11 mouse cellular contexts compared by ENCODE assay signal in genomic region chr7:130678414-130678813, GRCm38 (mm10).
DNase-seq lines count a peak whose midpoint lies in the region; ATAC-seq and TF ChIP-seq lines count a peak whose summit lies in the region.
"Had no signal": no experiment of that assay in that cellular context is flagged by ENCODE, and none has a peak within 500 bp of the region (broad histone marks: within the 10 kb centered on the region; RNA-seq: fewer than 3 reads in every experiment).

No protein-coding gene starts in this region.

- H3K36me3 ChIP-seq in neural tube, embryonic 12.5 days, result no peaks in the 10 kb centered on the region
- H3K36me3 ChIP-seq in neural tube, embryonic 15.5 days, result no peaks in the 10 kb centered on the region
- peaks cover 26% of the 10 kb centered on the region for H3K36me3 ChIP-seq in limb, embryonic 10.5 days
- no peaks in the 10 kb centered on the region for H3K36me3 ChIP-seq in kidney, adult 2 months (ENCODE audit: control insufficient read depth, insufficient read depth, low read length)
- H3K36me3 ChIP-seq: liver, embryonic 15.5 days had no signal

- H3K4me3 ChIP-seq in neural tube, embryonic 12.5 days, result no peak overlapping the region
- H3K4me3 ChIP-seq in neural tube, embryonic 15.5 days (replicated peaks), result no peak overlapping the region
- no peak overlapping the region for H3K4me3 ChIP-seq in limb, embryonic 10.5 days
- H3K4me3 ChIP-seq in kidney, adult 2 months (ENCODE audit: insufficient read depth, low read depth, low read length), result no peak overlapping the region
- H3K4me3 ChIP-seq: liver, embryonic 15.5 days had no signal

- DNase-seq in heart, adult 8-10 months (ENCODE audit: low spot score), result peak; percentile 78
- DNase-seq in limb, embryonic 10.5 days (ENCODE audit: low spot score), result no peak
- no peak for DNase-seq in kidney, adult 2 months
- DNase-seq in spleen, postnatal 36 days (ENCODE audit: low spot score in 2 of 2), result no peak
- DNase-seq in adrenal gland, postnatal 25 days, result no peak
- DNase-seq: cerebellum, adult 18-20 months; right cerebral cortex, postnatal 25 days had no signal

- ATAC-seq in neural tube, embryonic 12.5 days (ENCODE audit: low FRiP score, low read depth), result no peak
- no peak for ATAC-seq in neural tube, embryonic 15.5 days (ENCODE audit: low FRiP score)
- ATAC-seq: intestine, embryonic 16.5 days had no signal

- peak overlapping the region; percentile 69; the same call in 1 of the 2 replicates for H3K27ac ChIP-seq in neural tube, embryonic 12.5 days
- H3K27ac ChIP-seq in neural tube, embryonic 15.5 days (replicated peaks), result no peak overlapping the region
- H3K27ac ChIP-seq in limb, embryonic 10.5 days, result peak overlapping the region; percentile 66; the same call in 1 of the 2 replicates
- no peak overlapping the region for H3K27ac ChIP-seq in kidney, adult 2 months (ENCODE audit: insufficient read depth, low read depth, low read length)
- H3K27ac ChIP-seq: liver, embryonic 15.5 days had no signal

- H3K9me3 ChIP-seq in neural tube, embryonic 12.5 days, result no peaks in the 10 kb centered on the region
- H3K9me3 ChIP-seq in neural tube, embryonic 15.5 days (replicated peaks), result no peaks in the 10 kb centered on the region
- no peaks in the 10 kb centered on the region for H3K9me3 ChIP-seq in limb, embryonic 10.5 days (replicated peaks)
- H3K9me3 ChIP-seq: liver, embryonic 15.5 days had no signal

- no peak overlapping the region for H3K4me2 ChIP-seq in neural tube, embryonic 12.5 days (replicated peaks)
- no peak overlapping the region for H3K4me2 ChIP-seq in neural tube, embryonic 15.5 days
- H3K4me2 ChIP-seq: liver, embryonic 15.5 days had no signal

- 84% methylated on average over 6 of the region's 6 CpGs for WGBS in neural tube, embryonic 12.5 days
- 69% methylated on average over 6 of the region's 6 CpGs for WGBS in neural tube, embryonic 15.5 days
- WGBS in limb, embryonic 10.5 days, result 92% methylated on average over 6 of the region's 6 CpGs
- WGBS in kidney, adult 2 months, result 83% methylated on average over 6 of the region's 6 CpGs

- TF ChIP-seq CTCF in kidney, adult 2 months (conservative IDR thresholded peaks at IDR 0.05; ENCODE audit: insufficient read depth, insufficient read length, low read depth, low read length), result no peak

- H3K27me3 ChIP-seq in neural tube, embryonic 12.5 days (replicated peaks), result no peaks in the 10 kb centered on the region
- H3K27me3 ChIP-seq in neural tube, embryonic 15.5 days (replicated peaks), result no peaks in the 10 kb centered on the region
- no peaks in the 10 kb centered on the region for H3K27me3 ChIP-seq in limb, embryonic 10.5 days (ENCODE audit: low read depth, poor library complexity, severe bottlenecking)
- H3K27me3 ChIP-seq in kidney, adult 2 months (replicated peaks; ENCODE audit: control insufficient read depth, insufficient read depth, low read length), result no peaks in the 10 kb centered on the region
- H3K27me3 ChIP-seq: liver, embryonic 15.5 days had no signal

- TF ChIP-seq POLR2A in kidney, adult 2 months (IDR thresholded peaks at IDR 0.05; ENCODE audit: low read depth, low read length), result no peak

- H3K9ac ChIP-seq in neural tube, embryonic 12.5 days, result no peak overlapping the region
- no peak overlapping the region for H3K9ac ChIP-seq in neural tube, embryonic 15.5 days (replicated peaks)
- H3K9ac ChIP-seq: liver, embryonic 15.5 days had no signal

- peaks cover 23% of the 10 kb centered on the region for H3K4me1 ChIP-seq in neural tube, embryonic 12.5 days
- H3K4me1 ChIP-seq in neural tube, embryonic 15.5 days, result peaks cover 25% of the 10 kb centered on the region
- peaks cover 18% of the 10 kb centered on the region for H3K4me1 ChIP-seq in limb, embryonic 10.5 days
- peaks cover 3% of the 10 kb centered on the region; the same call in 1 of the 2 replicates for H3K4me1 ChIP-seq in kidney, adult 2 months (ENCODE audit: control insufficient read depth, insufficient read depth, low read length)
- H3K4me1 ChIP-seq: liver, embryonic 15.5 days had no signal

Comparison
In these comparisons a context has a peak if more than half of its experiments do, and no peak if none do; other contexts are left out.
1. H3K27ac ChIP-seq: peak in neural tube, embryonic 12.5 days (single experiment) and limb, embryonic 10.5 days (single experiment); none in neural tube, embryonic 15.5 days (single experiment) and kidney, adult 2 months (single experiment).